Mouse (Mus musculus) myocyte (in vitro differentiated cells): ENCODE data around the gene Cenpo. TPM values are rescaled to one million over a fixed set of nuclear protein-coding genes. Genes with fewer than 3 reads are reported as not detected.

Experiments
- H3K27me3 ChIP-seq: one replicate; pipeline ENCODE4 v1.6.1; 2011; ENCODE audit not compliant: control insufficient read depth, insufficient read depth, insufficient read length
- H3K36me3 ChIP-seq: one replicate; pipeline ENCODE4 v1.6.1; 2011; ENCODE audit not compliant: control insufficient read depth, insufficient read depth
- H3K4me2 ChIP-seq: one replicate; pipeline ENCODE4 v1.6.1; 2011; ENCODE audit warnings: low read depth, control low read depth
- H3K4me3 ChIP-seq: one replicate; pipeline ENCODE4 v1.5.1; 2011; ENCODE audit warnings: mild to moderate bottlenecking, control low read depth, moderate library complexity
- H3K79me2 ChIP-seq: one replicate; pipeline ENCODE4 v1.6.1; 2011; ENCODE audit not compliant: control insufficient read depth, insufficient read depth
- H3ac ChIP-seq: one replicate; pipeline ENCODE4 v1.6.1; 2011; ENCODE audit not compliant: control insufficient read depth, insufficient read length
- CEBPB ChIP-seq: IDR thresholded peaks from 2 replicates; pipeline ENCODE4 v1.6.1; 2011; ENCODE audit warnings: mild to moderate bottlenecking, moderate library complexity; ENCODE audit not compliant: poor library complexity, insufficient read depth, severe bottlenecking
- E2F4 ChIP-seq: IDR thresholded peaks from one replicate; pipeline ENCODE4 v1.6.1; 2011; ENCODE audit warnings: mild to moderate bottlenecking, control low read depth, moderate library complexity; ENCODE audit not compliant: insufficient read depth
- MAX ChIP-seq: IDR thresholded peaks from one replicate; pipeline ENCODE4 v1.6.1; 2011; ENCODE audit warnings: low read depth, mild to moderate bottlenecking, control low read depth
- MYOD1 ChIP-seq, 3 experiments: IDR thresholded peaks; one replicate each; pipeline ENCODE4 v1.6.1; 2011; ENCODE audit warnings: control low read depth in 2 of 3, low read depth in 2 of 3, mild to moderate bottlenecking in 2 of 3, moderate library complexity in 1 of 3; ENCODE audit not compliant: insufficient read length in 2 of 3, control insufficient read depth in 1 of 3
- MYOG ChIP-seq, 3 experiments: IDR thresholded peaks; one replicate each; pipeline ENCODE4 v1.6.1; 2011; ENCODE audit warnings: control low read depth in 2 of 3, low read depth in 2 of 3, mild to moderate bottlenecking in 2 of 3; ENCODE audit not compliant: insufficient read length in 2 of 3, control insufficient read depth in 1 of 3, insufficient read depth in 1 of 3
- POLR2A ChIP-seq: IDR thresholded peaks from one replicate; pipeline ENCODE4 v1.6.1; 2011; ENCODE audit warnings: low read depth, mild to moderate bottlenecking, control low read depth, moderate library complexity; ENCODE audit not compliant: insufficient read length
- POLR2AphosphoS2 ChIP-seq: IDR thresholded peaks from one replicate; pipeline ENCODE4 v1.6.1; 2011; ENCODE audit warnings: low read depth, control low read depth; ENCODE audit not compliant: insufficient read length
- REST ChIP-seq: IDR thresholded peaks from one replicate; pipeline ENCODE4 v1.6.1; 2011; ENCODE audit warnings: mild to moderate bottlenecking, control low read depth, moderate library complexity; ENCODE audit not compliant: insufficient read depth, insufficient read length
- SRF ChIP-seq: IDR thresholded peaks from one replicate; pipeline ENCODE4 v1.6.1; 2011; ENCODE audit warnings: low read depth; ENCODE audit not compliant: control insufficient read depth, insufficient read length
- TCF12 ChIP-seq: IDR thresholded peaks from one replicate; pipeline ENCODE4 v1.6.1; 2011; ENCODE audit warnings: mild to moderate bottlenecking, control low read depth; ENCODE audit not compliant: poor library complexity, insufficient read depth, severe bottlenecking
- TCF3 ChIP-seq: IDR thresholded peaks from one replicate; pipeline ENCODE4 v1.6.1; 2011; ENCODE audit warnings: low read depth, control low read depth; ENCODE audit not compliant: insufficient read length
- USF1 ChIP-seq: IDR thresholded peaks from one replicate; pipeline ENCODE4 v1.6.1; 2011; ENCODE audit warnings: low read depth, mild to moderate bottlenecking, control low read depth, moderate library complexity
- polyA plus RNA-seq: library from polyadenylated mRNA; unstranded; fragments of >200 nt; fragmentation: generic; extraction: Trizol; gene quantifications from one replicate; pipeline ENCODE4 v1.2.1, GENCODE M21; 2012; ENCODE audit warnings: missing spikeins

The Cenpo gene
- polyA plus RNA-seq, 1 experiment, result 5.5 TPM

- no peak overlapping the region for H3ac ChIP-seq
- no peaks in the 10 kb centered on the region for H3K79me2 ChIP-seq
- no peaks in the 10 kb centered on the region for H3K36me3 ChIP-seq
- no peaks in the 10 kb centered on the region for H3K27me3 ChIP-seq
- H3K4me3 ChIP-seq, result no peak overlapping the region
- no peak overlapping the region for H3K4me2 ChIP-seq
- no peak for TF ChIP-seq POLR2A
Measured at GRCm38 (mm10) chr12:4180507-4180906, 53.6 kb downstream of the Cenpo start.

DNA sequence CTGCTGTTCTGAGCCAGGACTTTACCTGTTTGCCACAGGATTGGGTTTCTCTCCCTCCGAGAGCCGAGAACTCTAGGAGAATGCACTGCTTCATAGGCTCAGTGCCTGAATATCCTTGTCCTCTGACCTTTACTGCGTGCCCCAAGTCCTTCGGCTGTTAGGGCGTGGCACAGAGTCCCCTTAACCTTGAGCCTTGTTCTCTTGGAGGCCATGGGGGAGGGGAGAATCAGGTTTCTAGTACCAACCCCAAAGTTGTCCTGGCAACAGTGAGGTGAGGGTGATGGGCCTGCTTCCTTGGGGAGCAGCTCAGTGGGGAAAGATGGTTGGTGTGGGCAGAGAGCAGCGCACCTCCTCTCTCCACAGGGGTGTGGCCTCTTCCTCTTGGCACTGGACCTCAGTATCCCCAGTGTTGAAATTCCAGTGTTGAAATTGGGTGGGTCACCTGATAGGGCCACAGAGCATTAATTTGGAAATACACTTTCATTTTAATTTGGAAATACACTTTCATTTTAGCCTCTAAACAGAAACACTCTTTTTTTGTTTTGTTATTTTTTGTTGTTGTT is 54.3 kb downstream of the Cenpo start:
- Histone ChIP-seq H3K36me3 (no peaks in the 10 kb centered on the region), H3K79me2 (no peaks in the 10 kb centered on the region), H3ac (no peak overlapping the region), H3K4me2 (no peak overlapping the region), H3K27me3 (no peaks in the 10 kb centered on the region), H3K4me3 (no peak overlapping the region)
- TF ChIP-seq POLR2A (no peak), CEBPB (no peak), TCF3 (no peak), MYOG (IDR thresholded peaks at IDR 0.05; ENCODE audit: control insufficient read depth in 1 of 3, insufficient read depth in 1 of 3, insufficient read length in 2 of 3, low read depth in 2 of 3) (no peak), MYOD1 (IDR thresholded peaks at IDR 0.05; ENCODE audit: control insufficient read depth in 1 of 3, insufficient read length in 2 of 3, low read depth in 2 of 3) (no peak), REST (no peak), MAX (no peak), USF1 (no peak), E2F4 (no peak), SRF (no peak), POLR2AphosphoS2 (no peak), TCF12 (no peak)

GRCm38 (mm10) chr12:4178839-4179238 is 55.3 kb downstream of the Cenpo start:
- no peak overlapping the region for H3ac ChIP-seq
- H3K79me2 ChIP-seq, result no peaks in the 10 kb centered on the region
- H3K4me2 ChIP-seq, result no peak overlapping the region
- no peaks in the 10 kb centered on the region for H3K36me3 ChIP-seq
- TF ChIP-seq MAX, result no peak
- no peak for TF ChIP-seq POLR2A
- no peak for TF ChIP-seq CEBPB
- TF ChIP-seq REST, result no peak
- TF ChIP-seq E2F4, result no peak
- no peak for TF ChIP-seq MYOD1 (IDR thresholded peaks at IDR 0.05; ENCODE audit: control insufficient read depth in 1 of 3, insufficient read length in 2 of 3, low read depth in 2 of 3)
- TF ChIP-seq TCF12, result no peak
- no peaks in the 10 kb centered on the region for H3K27me3 ChIP-seq
- H3K4me3 ChIP-seq, result no peak overlapping the region

- TF ChIP-seq POLR2AphosphoS2 (no peak), TCF3 (no peak), SRF (no peak), CEBPB (no peak), E2F4 (no peak), MAX (no peak), MYOG (IDR thresholded peaks at IDR 0.05; ENCODE audit: control insufficient read depth in 1 of 3, insufficient read depth in 1 of 3, insufficient read length in 2 of 3, low read depth in 2 of 3) (no peak), MYOD1 (IDR thresholded peaks at IDR 0.05; ENCODE audit: control insufficient read depth in 1 of 3, insufficient read length in 2 of 3, low read depth in 2 of 3) (no peak), POLR2A (no peak), TCF12 (no peak), REST (no peak), USF1 (no peak)
- H3K27me3 ChIP-seq, result no peaks in the 10 kb centered on the region
- H3K36me3 ChIP-seq, result no peaks in the 10 kb centered on the region
- no peak overlapping the region for H3K4me3 ChIP-seq
- H3ac ChIP-seq, result no peak overlapping the region
- no peak overlapping the region for H3K4me2 ChIP-seq
- H3K79me2 ChIP-seq, result no peaks in the 10 kb centered on the region
Measured at GRCm38 (mm10) chr12:4173108-4173790, 60.8 kb downstream of the Cenpo start.

- H3K36me3 ChIP-seq, result no peaks in the 10 kb centered on the region
- H3ac ChIP-seq, result no peak overlapping the region
- no peaks in the 10 kb centered on the region for H3K27me3 ChIP-seq
- H3K4me3 ChIP-seq, result no peak overlapping the region
- no peak for TF ChIP-seq USF1
- no peak for TF ChIP-seq TCF3
- no peak for TF ChIP-seq POLR2A
- no peak for TF ChIP-seq MYOD1 (IDR thresholded peaks at IDR 0.05; ENCODE audit: control insufficient read depth in 1 of 3, insufficient read length in 2 of 3, low read depth in 2 of 3)
- no peak for TF ChIP-seq SRF
- no peak for TF ChIP-seq CEBPB
- no peak for TF ChIP-seq MYOG (IDR thresholded peaks at IDR 0.05; ENCODE audit: control insufficient read depth in 1 of 3, insufficient read depth in 1 of 3, insufficient read length in 2 of 3, low read depth in 2 of 3)
- TF ChIP-seq E2F4, result no peak
- TF ChIP-seq REST, result no peak
- TF ChIP-seq MAX, result no peak
- no peaks in the 10 kb centered on the region for H3K79me2 ChIP-seq
- H3K4me2 ChIP-seq, result no peak overlapping the region
Measured at GRCm38 (mm10) chr12:4169622-4170021, 64.5 kb downstream of the Cenpo start.
